16 mouse cellular contexts compared by ENCODE assay signal in the genomic region with DNA sequence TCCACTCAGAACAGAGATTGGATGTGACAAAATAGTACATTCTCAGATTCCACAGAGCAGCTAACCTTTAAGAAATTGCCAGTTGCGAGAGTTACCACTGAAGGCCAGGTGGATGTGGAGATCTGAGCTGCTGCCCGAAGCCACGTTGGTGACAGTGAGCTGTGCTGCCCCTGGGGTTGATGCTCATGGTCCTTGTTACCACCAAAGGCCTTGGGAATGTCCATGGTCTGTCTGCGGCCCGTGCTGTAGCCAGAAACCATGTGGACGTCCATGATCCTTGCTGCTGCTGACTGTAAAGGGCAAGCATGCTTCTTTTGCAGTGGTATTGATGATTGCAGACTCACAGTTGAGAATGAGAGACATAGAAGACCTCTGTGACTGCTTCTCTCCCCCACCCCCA.
DNase-seq lines count a peak whose midpoint lies in the region; ATAC-seq lines count a peak whose summit lies in the region.
"Had no signal": no experiment of that assay in that cellular context is flagged by ENCODE, and none has a peak within 500 bp of the region (broad histone marks: within the 10 kb centered on the region; RNA-seq: fewer than 3 reads in every experiment).

No protein-coding gene starts in this region.

- H3K4me3 ChIP-seq in liver, embryonic 12.5 days, result no peak overlapping the region
- no peak overlapping the region for H3K4me3 ChIP-seq in liver, embryonic 11.5 days (ENCODE audit: low read depth, low read length)
- H3K4me3 ChIP-seq: embryonic facial prominence, embryonic 10.5 days; embryonic facial prominence, embryonic 12.5 days; forebrain, embryonic 13.5 days; forebrain, embryonic 15.5 days had no signal

- no peak overlapping the region for H3K9ac ChIP-seq in liver, embryonic 12.5 days
- no peak overlapping the region for H3K9ac ChIP-seq in liver, embryonic 11.5 days (ENCODE audit: low read depth, low read length)
- H3K9ac ChIP-seq: embryonic facial prominence, embryonic 12.5 days; forebrain, embryonic 13.5 days; forebrain, embryonic 15.5 days; forebrain, postnatal 0 days had no signal

- H3K4me1 ChIP-seq in liver, embryonic 12.5 days, result peaks cover 36% of the 10 kb centered on the region
- no peaks in the 10 kb centered on the region for H3K4me1 ChIP-seq in liver, embryonic 11.5 days (replicated peaks; ENCODE audit: control insufficient read depth, insufficient read depth, low read length)
- H3K4me1 ChIP-seq: embryonic facial prominence, embryonic 12.5 days; forebrain, embryonic 13.5 days; forebrain, embryonic 15.5 days had no signal

- ATAC-seq in liver, embryonic 12.5 days, result no peak
- ATAC-seq in liver, embryonic 11.5 days (replicated peaks; ENCODE audit: low FRiP score), result no peak
- ATAC-seq in monocyte, adult 5-6 weeks (replicated peaks; ENCODE audit: insufficient number of reproducible peaks, low FRiP score, low TSS enrichment, poor library complexity, severe bottlenecking), result no peak
- ATAC-seq: forebrain, embryonic 13.5 days; forebrain, embryonic 15.5 days; forebrain, postnatal 0 days had no signal

- no peaks in the 10 kb centered on the region for H3K27me3 ChIP-seq in liver, embryonic 12.5 days (replicated peaks)
- H3K27me3 ChIP-seq in liver, embryonic 11.5 days (replicated peaks; ENCODE audit: control insufficient read depth, insufficient read depth, low read length), result no peaks in the 10 kb centered on the region
- H3K27me3 ChIP-seq: embryonic facial prominence, embryonic 12.5 days; forebrain, embryonic 13.5 days; forebrain, embryonic 15.5 days had no signal

- peaks cover 24% of the 10 kb centered on the region; the same call in 1 of the 2 replicates for H3K36me3 ChIP-seq in liver, embryonic 12.5 days
- H3K36me3 ChIP-seq in liver, embryonic 11.5 days (ENCODE audit: control insufficient read depth, insufficient read depth, low read length), result peaks cover 6% of the 10 kb centered on the region; the same call in 1 of the 2 replicates
- H3K36me3 ChIP-seq: forebrain, embryonic 15.5 days had no signal

- 0 out of 2 replicates have a peak overlapping the region, but pooled peaks have one; percentile 7 for H3K27ac ChIP-seq in liver, embryonic 12.5 days
- H3K27ac ChIP-seq in liver, embryonic 11.5 days (ENCODE audit: low read depth, low read length), result no peak overlapping the region
- H3K27ac ChIP-seq: embryonic facial prominence, embryonic 10.5 days; embryonic facial prominence, embryonic 12.5 days; forebrain, embryonic 13.5 days; forebrain, embryonic 15.5 days had no signal

- WGBS in liver, embryonic 12.5 days (ENCODE audit: insufficient replicate concordance), result 79% methylated on average over 6 of the region's 6 CpGs
- 83% methylated on average over 6 of the region's 6 CpGs for WGBS in liver, embryonic 11.5 days

- no peak overlapping the region for H3K4me2 ChIP-seq in liver, embryonic 12.5 days
- H3K4me2 ChIP-seq in liver, embryonic 11.5 days, result no peak overlapping the region
- H3K4me2 ChIP-seq: embryonic facial prominence, embryonic 12.5 days; forebrain, embryonic 13.5 days; forebrain, embryonic 15.5 days had no signal

- DNase-seq in adrenal gland, adult 8-10 months, result peak; percentile 50
- DNase-seq in adrenal gland, postnatal 4 days (ENCODE audit: low spot score in 2 of 2), result no peak
- DNase-seq in liver, embryonic 11.5 days (ENCODE audit: low spot score), result no peak
- peak; percentile 53 for DNase-seq in adrenal gland, postnatal 14 days
- DNase-seq: cerebellum, adult 11-12 months; cerebellum, adult 2 months; cerebellum, adult 9-10 months; cerebellum, postnatal 10 days; cerebellum, postnatal 25 days; forebrain, postnatal 0 days had no signal

- no peaks in the 10 kb centered on the region; the same call in 1 of the 2 replicates for H3K9me3 ChIP-seq in liver, embryonic 12.5 days (replicated peaks)
- H3K9me3 ChIP-seq in liver, embryonic 11.5 days (ENCODE audit: control insufficient read depth, low read length), result no peaks in the 10 kb centered on the region
- H3K9me3 ChIP-seq: embryonic facial prominence, embryonic 10.5 days; forebrain, embryonic 13.5 days; forebrain, embryonic 15.5 days had no signal

Comparison
In these comparisons a context has a peak if more than half of its experiments do, and no peak if none do; other contexts are left out.
1. DNase-seq: peak in adrenal gland, adult 8-10 months (single experiment) and adrenal gland, postnatal 14 days (single experiment); none in adrenal gland, postnatal 4 days (0 of 2) and liver, embryonic 11.5 days (single experiment).